Mouse (Mus musculus) embryonic facial prominence, embryonic 11.5 days (tissue): ENCODE measurements around the gene Mocs3. TPM values are rescaled to one million over a fixed set of nuclear protein-coding genes. Genes with fewer than 3 reads are reported as not detected.

Experiments used
- ATAC-seq: fragments of 200-750 bp; cut with Nextera tagmentation; replicated peaks from 2 replicates; pipeline ENCODE4 v1.8.0; 2017; ENCODE audit warnings: low read depth; ENCODE audit not compliant: insufficient number of reproducible peaks, low FRiP score, low TSS enrichment
- DNase-seq: peaks from one replicate; pipeline ENCODE4 v3.0.0-alpha.2; 2015; ENCODE audit warnings: low spot score
- H3K27ac ChIP-seq: fragments of 300-500 bp; sonication (generic); replicated peaks from 2 replicates; pipeline ENCODE4 v1.5.1; 2014; ENCODE audit warnings: mild to moderate bottlenecking, low read depth, low read length, control low read depth
- H3K27me3 ChIP-seq: fragments of 300-500 bp; sonication (generic); 2 replicates; pipeline ENCODE4 v1.6.1; 2014; ENCODE audit warnings: mild to moderate bottlenecking, low read length, moderate library complexity, mixed read lengths; ENCODE audit not compliant: control insufficient read depth, insufficient read depth
- H3K36me3 ChIP-seq: fragments of 300-500 bp; sonication (generic); replicated peaks from 2 replicates; pipeline ENCODE4 v1.6.1; 2014; ENCODE audit warnings: low read depth, mild to moderate bottlenecking, low read length, moderate library complexity, mixed read lengths; ENCODE audit not compliant: control insufficient read depth, insufficient read depth
- H3K4me1 ChIP-seq: fragments of 300-500 bp; sonication (generic); 2 replicates; pipeline ENCODE4 v1.6.1; 2014; ENCODE audit warnings: low read length, mixed read lengths; ENCODE audit not compliant: control insufficient read depth, insufficient read depth
- H3K4me2 ChIP-seq: fragments of 300-500 bp; sonication (generic); 2 replicates; pipeline ENCODE4 v1.6.1; 2014; ENCODE audit warnings: low read depth, mild to moderate bottlenecking, control low read depth, low read length, moderate library complexity
- H3K4me3 ChIP-seq: fragments of 300-500 bp; sonication (generic); 2 replicates; pipeline ENCODE4 v1.5.1; 2014; ENCODE audit warnings: low read depth, low read length, control low read depth
- H3K9ac ChIP-seq: fragments of 300-500 bp; sonication (generic); replicated peaks from 2 replicates; pipeline ENCODE4 v1.6.1; 2014; ENCODE audit warnings: mild to moderate bottlenecking, control low read depth, low read length
- H3K9me3 ChIP-seq: fragments of 300-500 bp; sonication (generic); replicated peaks from 2 replicates; pipeline ENCODE4 v1.6.1; 2016; ENCODE audit warnings: mild to moderate bottlenecking, low read length, inconsistent platforms, mixed read lengths; ENCODE audit not compliant: control insufficient read depth
- WGBS: fragments of 180-500 bp; shearing (Covaris S2); extraction: QIAGEN DNeasy Blood & Tissue Kit; methylation state at CpG from one replicate; pipeline ENCODE4 v1.1.7; 2014; 5-methylcytosine and 5-hydroxymethylcytosine counted together
- polyA plus RNA-seq: library from polyadenylated mRNA; unstranded; fragments of >200 nt; fragmentation: Nextera tagmentation; extraction: Ambion mirVana; gene quantifications from 2 replicates; pipeline ENCODE4 v1.2.1, GENCODE M21; 2014

Gene Mocs3
- 7.6 and 8.4 TPM in 2 replicates for polyA plus RNA-seq

- ATAC-seq, result peak; percentile 82
- DNase-seq, result peak; percentile 91
- Histone ChIP-seq H3K36me3 (peaks cover 2% of the 10 kb centered on the region; the same call in 1 of the 2 replicates), H3K4me1 (peaks cover 4% of the 10 kb centered on the region), H3K4me2 (peak within 1 kb of the TSS; percentile 99), H3K4me3 (peak within 1 kb of the TSS; percentile 100), H3K9ac (peak within 1 kb of the TSS; percentile 88), H3K27ac (peak within 1 kb of the TSS; percentile 68), H3K27me3 (no peaks in the 10 kb centered on the region), H3K9me3 (no peaks in the 10 kb centered on the region)
- WGBS, result under 1% methylated on average over 73 of the region's 73 CpGs
Observed at GRCm38 (mm10) chr2:168230026-168230728, at the start of gene Mocs3, which contains the start of the genes Gm20716 and Dpm1. Mocs3 (plus strand) TSS chr2:168230622. Gm20716 (minus strand) TSS chr2:168230364. Dpm1 (minus strand) TSS chr2:168230591.

- DNase-seq, result no peak
- 98% methylated on average over 2 of the region's 2 CpGs for WGBS
- no peak overlapping the region for H3K27ac ChIP-seq
Observed at GRCm38 (mm10) chr2:168191856-168192255, 38.6 kb upstream of the Mocs3 start.

GRCm38 (mm10) chr2:168193685-168194084 is 36.7 kb upstream of the Mocs3 start:
- Histone ChIP-seq H3K4me3 (no peak overlapping the region), H3K9ac (no peak overlapping the region), H3K36me3 (no peaks in the 10 kb centered on the region; the same call in 1 of the 2 replicates), H3K4me1 (no peaks in the 10 kb centered on the region), H3K27me3 (no peaks in the 10 kb centered on the region), H3K9me3 (no peaks in the 10 kb centered on the region), H3K27ac (no peak overlapping the region), H3K4me2 (no peak overlapping the region)
- ATAC-seq, result no peak
- no peak for DNase-seq
- WGBS, result 88% methylated on average over 2 of the region's 2 CpGs

More at GRCm38 (mm10) chr2:168191856-168192255, 38.6 kb upstream of the Mocs3 start:
- H3K4me2 ChIP-seq, result no peak overlapping the region
- H3K27me3 ChIP-seq, result no peaks in the 10 kb centered on the region
- no peak overlapping the region for H3K4me3 ChIP-seq
- H3K36me3 ChIP-seq, result no peaks in the 10 kb centered on the region; the same call in 1 of the 2 replicates
- ATAC-seq, result no peak
- H3K9me3 ChIP-seq, result no peaks in the 10 kb centered on the region
- no peaks in the 10 kb centered on the region for H3K4me1 ChIP-seq
- no peak overlapping the region for H3K9ac ChIP-seq

- H3K27ac ChIP-seq, result no peak overlapping the region
- no peaks in the 10 kb centered on the region; the same call in 1 of the 2 replicates for H3K36me3 ChIP-seq
- H3K27me3 ChIP-seq, result no peaks in the 10 kb centered on the region
- DNase-seq (no peak), ATAC-seq (no peak)
- H3K4me2 ChIP-seq, result no peak overlapping the region
- H3K4me1 ChIP-seq, result no peaks in the 10 kb centered on the region
- WGBS, result 72% methylated on average over 2 of the region's 2 CpGs
- no peaks in the 10 kb centered on the region for H3K9me3 ChIP-seq
- no peak overlapping the region for H3K4me3 ChIP-seq
- H3K9ac ChIP-seq, result no peak overlapping the region
Observed at GRCm38 (mm10) chr2:168195721-168196120, 34.7 kb upstream of the Mocs3 start.

GRCm38 (mm10) chr2:168198421-168198820 is 32.0 kb upstream of the Mocs3 start:
- ATAC-seq (no peak), DNase-seq (no peak)
- no peak overlapping the region for H3K4me2 ChIP-seq
- H3K27ac ChIP-seq, result no peak overlapping the region
- peaks cover 3% of the 10 kb centered on the region for H3K36me3 ChIP-seq
- WGBS, result 98% methylated on average over 1 of the region's 1 CpGs
- H3K9ac ChIP-seq, result no peak overlapping the region
- H3K4me1 ChIP-seq, result no peaks in the 10 kb centered on the region
- H3K4me3 ChIP-seq, result no peak overlapping the region
- no peaks in the 10 kb centered on the region for H3K9me3 ChIP-seq
- H3K27me3 ChIP-seq, result no peaks in the 10 kb centered on the region

GRCm38 (mm10) chr2:168199476-168199875 is 30.9 kb upstream of the Mocs3 start:
- H3K9ac ChIP-seq, result no peak overlapping the region
- ATAC-seq (no peak), DNase-seq (no peak)
- no peak overlapping the region for H3K4me3 ChIP-seq
- H3K27ac ChIP-seq, result no peak overlapping the region
- H3K4me2 ChIP-seq, result no peak overlapping the region
- H3K9me3 ChIP-seq, result no peaks in the 10 kb centered on the region
- H3K36me3 ChIP-seq, result peaks cover 5% of the 10 kb centered on the region
- H3K27me3 ChIP-seq, result no peaks in the 10 kb centered on the region
- WGBS, result 93% methylated on average over 4 of the region's 4 CpGs
- H3K4me1 ChIP-seq, result no peaks in the 10 kb centered on the region; the same call in 1 of the 2 replicates

- no peak overlapping the region for H3K27ac ChIP-seq
- no peak overlapping the region for H3K4me3 ChIP-seq
- peaks cover 7% of the 10 kb centered on the region for H3K36me3 ChIP-seq
- H3K4me2 ChIP-seq, result no peak overlapping the region
- no peaks in the 10 kb centered on the region; the same call in 1 of the 2 replicates for H3K4me1 ChIP-seq
- DNase-seq, result no peak
- no peaks in the 10 kb centered on the region for H3K9me3 ChIP-seq
- H3K27me3 ChIP-seq, result no peaks in the 10 kb centered on the region
- WGBS, result 92% methylated on average over 5 of the region's 5 CpGs
- no peak overlapping the region for H3K9ac ChIP-seq
- ATAC-seq, result no peak
Observed at GRCm38 (mm10) chr2:168200014-168200691, 30.3 kb upstream of the Mocs3 start.
